Mouse (Mus musculus) urinary bladder, postnatal 4 days (tissue): Measurements from ENCODE around the gene Lacc1.

Experiments
- DNase-seq, 2 experiments: peaks; one replicate each; pipeline ENCODE4 v3.0.0; 2021 to 2022; ENCODE audit warnings: low spot score in 2 of 2

The Lacc1 gene

DNA sequence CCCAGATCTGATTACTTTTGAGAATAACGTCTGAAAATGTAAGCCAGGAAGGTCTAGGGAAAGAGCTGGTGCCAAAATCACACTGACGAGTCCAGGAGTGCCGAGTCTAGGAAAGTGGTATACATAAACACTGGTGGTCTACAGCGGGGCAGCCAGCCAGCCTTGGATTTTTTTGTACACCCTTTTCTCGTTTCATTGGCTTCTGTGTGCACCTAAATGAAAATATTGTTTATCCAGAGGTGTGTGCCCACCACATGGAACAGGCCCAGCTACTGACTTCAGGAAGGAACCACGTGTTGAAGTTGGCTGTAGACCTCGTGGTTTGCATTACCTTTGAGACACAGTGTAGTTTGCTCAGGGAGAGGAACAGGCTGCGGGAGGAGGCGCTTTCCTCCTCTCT is 57.1 kb downstream of the Lacc1 start:
- no peak for DNase-seq
